23 mouse cellular contexts compared by ENCODE assay signal in genomic region chr14:99475271-99475670, GRCm38 (mm10).
DNase-seq lines count a peak whose midpoint lies in the region; ATAC-seq and TF ChIP-seq lines count a peak whose summit lies in the region.
"Had no signal": no experiment of that assay in that cellular context is flagged by ENCODE, and none has a peak within 500 bp of the region (broad histone marks: within the 10 kb centered on the region; RNA-seq: fewer than 3 reads in every experiment).

No protein-coding gene starts in this region.

- H3K9me3 ChIP-seq in lung, embryonic 14.5 days (ENCODE audit: low read depth, low read length), result no peaks in the 10 kb centered on the region
- H3K9me3 ChIP-seq in lung, postnatal 0 days (ENCODE audit: low read length), result no peaks in the 10 kb centered on the region
- no peaks in the 10 kb centered on the region for H3K9me3 ChIP-seq in ES-E14 (ENCODE audit: control insufficient read depth, insufficient read depth, low read depth, low read length)
- no peaks in the 10 kb centered on the region for H3K9me3 ChIP-seq in stomach, embryonic 15.5 days
- H3K9me3 ChIP-seq: heart, embryonic 12.5 days; hindbrain, embryonic 13.5 days had no signal

- no peak for ATAC-seq in lung, embryonic 14.5 days (ENCODE audit: insufficient read depth)
- ATAC-seq in lung, postnatal 0 days, result no peak; the same call in 1 of the 2 replicates
- peak; percentile 72; the same call in 1 of the 2 replicates for ATAC-seq in stomach, embryonic 15.5 days (ENCODE audit: insufficient read depth, low FRiP score, low read depth)
- ATAC-seq: forebrain, postnatal 0 days had no signal

- TF ChIP-seq CTCF in lung, embryonic 14.5 days (IDR thresholded peaks at IDR 0.05; ENCODE audit: low read depth), result no peak
- TF ChIP-seq CTCF in lung, postnatal 0 days (IDR thresholded peaks at IDR 0.05), result no peak

- no peak overlapping the region for H3K4me2 ChIP-seq in lung, embryonic 14.5 days
- no peak overlapping the region for H3K4me2 ChIP-seq in lung, postnatal 0 days (replicated peaks; ENCODE audit: low read depth, low read length)
- H3K4me2 ChIP-seq in stomach, embryonic 15.5 days, result no peak overlapping the region
- H3K4me2 ChIP-seq: heart, embryonic 12.5 days; hindbrain, embryonic 13.5 days had no signal

- no peak overlapping the region for H3K27ac ChIP-seq in lung, embryonic 14.5 days (ENCODE audit: low read depth)
- no peak overlapping the region for H3K27ac ChIP-seq in lung, postnatal 0 days (ENCODE audit: low read length)
- H3K27ac ChIP-seq in ES-E14 (ENCODE audit: insufficient read depth, low read depth, low read length, poor library complexity, severe bottlenecking), result no peak overlapping the region
- H3K27ac ChIP-seq in stomach, embryonic 15.5 days, result no peak overlapping the region
- H3K27ac ChIP-seq: gastrocnemius, adult 2 months; hindbrain, embryonic 13.5 days; left cerebral cortex, adult 2 months had no signal

- WGBS in lung, embryonic 14.5 days, result 66% methylated on average over 8 of the region's 8 CpGs
- 60% methylated on average over 8 of the region's 8 CpGs for WGBS in lung, postnatal 0 days
- 59% methylated on average over 8 of the region's 8 CpGs for WGBS in stomach, embryonic 15.5 days

- no peak overlapping the region for H3K9ac ChIP-seq in lung, embryonic 14.5 days
- H3K9ac ChIP-seq in lung, postnatal 0 days (replicated peaks; ENCODE audit: low read depth), result no peak overlapping the region
- H3K9ac ChIP-seq in ES-E14 (ENCODE audit: insufficient read depth, low read depth, low read length, poor library complexity, severe bottlenecking), result no peak overlapping the region
- no peak overlapping the region for H3K9ac ChIP-seq in stomach, embryonic 15.5 days
- H3K9ac ChIP-seq: forebrain, postnatal 0 days; heart, embryonic 12.5 days; hindbrain, embryonic 13.5 days had no signal

- TF ChIP-seq EP300 in lung, postnatal 0 days (IDR thresholded peaks at IDR 0.05), result no peak

- no peaks in the 10 kb centered on the region for H3K36me3 ChIP-seq in lung, embryonic 14.5 days (ENCODE audit: insufficient read depth)
- H3K36me3 ChIP-seq in lung, postnatal 0 days (ENCODE audit: insufficient read depth, low read length), result no peaks in the 10 kb centered on the region
- no peaks in the 10 kb centered on the region for H3K36me3 ChIP-seq in ES-E14 (ENCODE audit: control insufficient read depth, insufficient read depth, low read length, poor library complexity, severe bottlenecking)
- H3K36me3 ChIP-seq in stomach, embryonic 15.5 days, result no peaks in the 10 kb centered on the region
- H3K36me3 ChIP-seq: heart, embryonic 12.5 days; hindbrain, embryonic 13.5 days had no signal

- no peaks in the 10 kb centered on the region for H3K4me1 ChIP-seq in lung, embryonic 14.5 days (ENCODE audit: insufficient read depth)
- H3K4me1 ChIP-seq in lung, postnatal 0 days (ENCODE audit: insufficient read depth, low read depth, low read length), result no peaks in the 10 kb centered on the region
- no peaks in the 10 kb centered on the region for H3K4me1 ChIP-seq in ES-E14 (ENCODE audit: control insufficient read depth in 2 of 2, insufficient read depth in 2 of 2, low read length in 2 of 2, poor library complexity in 1 of 2)
- no peaks in the 10 kb centered on the region for H3K4me1 ChIP-seq in stomach, embryonic 15.5 days
- H3K4me1 ChIP-seq: heart, embryonic 12.5 days; hindbrain, embryonic 13.5 days; megakaryocyte, embryonic 14.5 days had no signal

- peak; percentile 7 for DNase-seq in embryo, embryonic 9.5 days (ENCODE audit: extremely low spot score)
- no peak for DNase-seq in embryo, embryonic 10.5 days (ENCODE audit: low spot score)
- peak; percentile 7 for DNase-seq in lung, embryonic 14.5 days
- no peak for DNase-seq in lung, postnatal 0 days (ENCODE audit: low spot score)
- DNase-seq in ES-E14 (ENCODE audit: low read depth, low spot score), result peak; percentile 28
- DNase-seq in thymus, postnatal 4 days, result no peak
- DNase-seq in layer of hippocampus, adult 8-10 months (ENCODE audit: low spot score in 2 of 2), result no peak
- DNase-seq: adrenal gland, adult 8-10 months; cerebellum, adult 8-10 months; forebrain, postnatal 0 days; gastrocnemius, adult 2 months; heart, postnatal 14 days; kidney, postnatal 14 days; layer of hippocampus, adult 9-11 months; left cerebral cortex, postnatal 4 days; liver; midbrain, embryonic 14.5 days had no signal

- in situ Hi-C loops in ES-E14 (cut with MboI; ENCODE audit: low sequenced_read_pairs in 2 of 2, unreplicated experiment in 2 of 2), result no loop called here

- H3K4me3 ChIP-seq in lung, embryonic 14.5 days (ENCODE audit: low read depth, low read length), result no peak overlapping the region
- no peak overlapping the region for H3K4me3 ChIP-seq in lung, postnatal 0 days (ENCODE audit: low read depth, low read length)
- H3K4me3 ChIP-seq in ES-E14 (ENCODE audit: insufficient read depth in 1 of 2, low read depth in 1 of 2, low read length in 2 of 2, poor library complexity in 1 of 2, severe bottlenecking in 1 of 2), result no peak overlapping the region
- no peak overlapping the region for H3K4me3 ChIP-seq in stomach, embryonic 15.5 days (replicated peaks)
- H3K4me3 ChIP-seq: gastrocnemius, adult 2 months; heart, embryonic 12.5 days; hindbrain, embryonic 13.5 days; left cerebral cortex, adult 2 months; megakaryocyte, embryonic 14.5 days; myocyte had no signal

- no peaks in the 10 kb centered on the region for H3K27me3 ChIP-seq in lung, embryonic 14.5 days (ENCODE audit: insufficient read depth, low read length)
- H3K27me3 ChIP-seq in lung, postnatal 0 days (replicated peaks; ENCODE audit: insufficient read depth, low read length), result no peaks in the 10 kb centered on the region
- H3K27me3 ChIP-seq in stomach, embryonic 15.5 days (replicated peaks), result no peaks in the 10 kb centered on the region
- H3K27me3 ChIP-seq: heart, embryonic 12.5 days; hindbrain, embryonic 13.5 days; megakaryocyte, embryonic 14.5 days had no signal

TF ChIP-seq in ES-E14, 5 proteins besides CTCF, POLR2A, EP300 and RAD21:
- TF ChIP-seq MAFK (IDR thresholded peaks at IDR 0.05; ENCODE audit: insufficient read depth, low read depth, low read length) (no peak), ZNF384 (IDR thresholded peaks at IDR 0.05; ENCODE audit: low read depth, low read length) (no peak), CHD2 (IDR thresholded peaks at IDR 0.05; ENCODE audit: low read depth, low read length) (no peak), ZC3H11A (IDR thresholded peaks at IDR 0.05; ENCODE audit: borderline replicate concordance, low read depth, low read length) (no peak), HCFC1 (IDR thresholded peaks at IDR 0.05; ENCODE audit: borderline replicate concordance, insufficient read depth, low read length) (no peak)

Comparison
In these comparisons a context has a peak if more than half of its experiments do, and no peak if none do; other contexts are left out.
1. DNase-seq: peak in embryo, embryonic 9.5 days (single experiment), lung, embryonic 14.5 days (single experiment) and ES-E14 (single experiment); none in embryo, embryonic 10.5 days (single experiment), lung, postnatal 0 days (single experiment), thymus, postnatal 4 days (single experiment) and layer of hippocampus, adult 8-10 months (0 of 2).